Mouse (Mus musculus) midbrain, embryonic 11.5 days (tissue): Measurements from ENCODE around the gene Shld1. TPM values are rescaled to one million over a fixed set of nuclear protein-coding genes. Genes with fewer than 3 reads are reported as not detected.

Experiments used
- ATAC-seq: fragments of 200-750 bp; cut with Nextera tagmentation; 2 replicates; pipeline ENCODE4 v1.8.0; 2017; ENCODE audit warnings: moderate TSS enrichment, moderate library complexity; ENCODE audit not compliant: low FRiP score
- DNase-seq: peaks from one replicate; pipeline ENCODE4 v3.0.0; 2015; ENCODE audit warnings: low spot score; ENCODE audit errors: missing footprints
- H3K27ac ChIP-seq: fragments of 300-500 bp; sonication (generic); 2 replicates; pipeline ENCODE4 v1.5.1; 2014; ENCODE audit warnings: low read depth, low read length
- H3K27me3 ChIP-seq: fragments of 300-500 bp; sonication (generic); 2 replicates; pipeline ENCODE4 v1.6.1; 2014; ENCODE audit warnings: mild to moderate bottlenecking, low read length, moderate library complexity, mixed read lengths; ENCODE audit not compliant: control insufficient read depth, insufficient read depth
- H3K36me3 ChIP-seq: fragments of 300-500 bp; sonication (generic); 2 replicates; pipeline ENCODE4 v1.6.1; 2014; ENCODE audit warnings: mild to moderate bottlenecking, low read length, moderate library complexity, mixed read lengths; ENCODE audit not compliant: control insufficient read depth, insufficient read depth
- H3K4me1 ChIP-seq: fragments of 300-500 bp; sonication (generic); 2 replicates; pipeline ENCODE4 v1.6.1; 2014; ENCODE audit warnings: low read length; ENCODE audit not compliant: control insufficient read depth, insufficient read depth
- H3K4me2 ChIP-seq: fragments of 300-500 bp; sonication (generic); 2 replicates; pipeline ENCODE4 v1.6.1; 2014; ENCODE audit warnings: mild to moderate bottlenecking, moderate library complexity
- H3K4me3 ChIP-seq: fragments of 300-500 bp; sonication (generic); 2 replicates; pipeline ENCODE4 v1.5.1; 2014; ENCODE audit warnings: low read depth, low read length
- H3K9ac ChIP-seq: fragments of 300-500 bp; sonication (generic); 2 replicates; pipeline ENCODE4 v1.6.1; 2014; ENCODE audit warnings: low read length
- H3K9me3 ChIP-seq: fragments of 300-500 bp; sonication (generic); 2 replicates; pipeline ENCODE4 v1.6.1; 2016; ENCODE audit warnings: low read length; ENCODE audit not compliant: control insufficient read depth
- WGBS: fragments of 180-500 bp; shearing (Covaris S2); extraction: QIAGEN DNeasy Blood & Tissue Kit; methylation state at CpG from one replicate; pipeline ENCODE4 v1.1.7; 2014; 5-methylcytosine and 5-hydroxymethylcytosine counted together
- polyA plus RNA-seq: library from polyadenylated mRNA; unstranded; fragments of >200 nt; fragmentation: Nextera tagmentation; extraction: Ambion mirVana; gene quantifications from 2 replicates; pipeline ENCODE4 v1.2.1, GENCODE M21; 2014

Shld1 gene
- polyA plus RNA-seq, 1 experiment from 2014 or later: 17.9 TPM

DNA sequence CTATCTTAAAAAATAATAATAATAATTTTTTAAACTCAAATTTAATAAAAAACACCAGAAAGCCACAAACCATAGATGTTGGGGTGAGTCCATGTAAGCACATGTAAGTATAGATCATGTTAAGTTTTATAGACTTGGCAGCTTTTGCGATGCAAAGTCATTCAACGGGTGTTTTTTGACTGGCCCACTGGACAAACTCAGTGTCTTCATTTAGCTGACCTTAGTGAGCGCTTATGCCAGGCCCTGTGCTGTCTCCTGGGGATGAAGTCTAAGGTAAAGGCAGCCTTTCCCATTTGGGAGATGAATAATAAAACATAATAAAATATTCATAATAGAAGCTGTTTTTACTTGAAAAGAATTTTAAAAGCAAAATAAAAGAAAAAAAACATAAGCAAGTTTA lies 28.2 kb downstream of the Shld1 start:
- H3K9me3 ChIP-seq: no peaks in the 10 kb centered on the region
- no peaks in the 10 kb centered on the region; the same call in 1 of the 2 replicates for H3K4me1 ChIP-seq
- 93% methylated on average over 3 of the region's 3 CpGs for WGBS
- no peak overlapping the region for H3K4me2 ChIP-seq
- no peaks in the 10 kb centered on the region for H3K27me3 ChIP-seq
- ATAC-seq: no peak
- H3K9ac ChIP-seq: no peak overlapping the region
- H3K36me3 ChIP-seq: no peaks in the 10 kb centered on the region
- no peak overlapping the region for H3K27ac ChIP-seq
- peak; percentile 75 for DNase-seq
- no peak overlapping the region for H3K4me3 ChIP-seq

DNA sequence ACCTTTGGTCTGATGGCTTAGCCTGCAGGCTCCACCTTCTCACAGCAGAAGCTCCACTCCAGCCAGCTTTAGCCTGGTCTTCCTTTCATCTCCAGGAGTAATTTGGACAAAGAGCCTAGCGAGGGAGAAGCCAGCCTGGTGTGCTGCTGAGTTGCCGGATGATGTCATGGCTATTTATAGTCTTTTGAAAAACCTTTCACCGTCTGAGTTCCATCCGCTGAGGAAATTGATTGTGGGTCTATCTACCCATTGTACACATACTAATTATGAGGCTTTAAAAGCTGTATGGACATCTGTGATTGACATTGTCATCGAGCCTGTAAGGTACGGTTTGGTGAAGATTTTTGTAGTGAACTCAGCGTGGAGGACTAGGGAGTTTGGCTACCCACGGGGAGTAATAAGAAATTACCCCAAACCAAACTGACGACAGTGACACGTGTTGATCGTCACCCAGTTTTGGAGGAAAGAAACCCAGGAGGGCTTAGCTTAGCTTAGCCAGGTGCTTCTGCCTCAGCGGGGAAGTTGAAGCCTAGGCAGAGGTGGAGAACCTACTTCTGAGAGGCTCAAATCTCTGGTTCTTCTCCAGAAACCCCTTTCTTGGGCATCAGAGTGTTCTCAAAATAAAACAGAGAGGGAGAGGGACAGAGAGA lies 28.8 kb downstream of the Shld1 start:
- Histone ChIP-seq H3K27me3 (no peaks in the 10 kb centered on the region), H3K4me3 (no peak overlapping the region), H3K27ac (no peak overlapping the region), H3K9me3 (no peaks in the 10 kb centered on the region), H3K4me2 (no peak overlapping the region), H3K9ac (no peak overlapping the region), H3K36me3 (no peaks in the 10 kb centered on the region), H3K4me1 (no peaks in the 10 kb centered on the region; the same call in 1 of the 2 replicates)
- DNase-seq (peak; percentile 81), ATAC-seq (peak; percentile 68)
- 62% methylated on average over 12 of the region's 12 CpGs for WGBS

DNA sequence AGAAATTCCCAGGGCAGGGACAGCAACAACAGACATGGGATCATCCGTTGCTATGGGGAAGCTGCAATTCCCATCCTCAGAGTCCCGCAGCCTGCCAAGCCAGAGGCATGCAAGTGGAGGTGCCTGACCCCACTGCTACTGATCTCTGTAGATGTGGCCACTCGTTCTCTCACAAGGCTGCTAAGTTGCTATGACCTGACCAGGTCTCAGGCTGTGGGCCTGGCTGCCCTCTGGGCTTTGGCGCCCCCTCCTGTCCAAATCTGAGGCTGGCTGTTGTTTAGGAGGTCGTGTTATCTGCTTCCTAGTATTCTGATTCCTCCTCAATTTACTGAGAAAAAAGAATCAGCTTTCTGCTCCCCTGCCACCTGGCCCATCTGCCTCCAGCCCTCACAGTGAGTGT lies 29.4 kb downstream of the Shld1 start:
- H3K4me2 ChIP-seq: no peak overlapping the region
- ATAC-seq: 0 out of 2 replicates have a peak, but pooled peaks have one; percentile 52
- 40% methylated on average over 5 of the region's 5 CpGs for WGBS
- H3K9ac ChIP-seq: no peak overlapping the region
- H3K9me3 ChIP-seq: no peaks in the 10 kb centered on the region
- no peaks in the 10 kb centered on the region; the same call in 1 of the 2 replicates for H3K4me1 ChIP-seq
- H3K27me3 ChIP-seq: no peaks in the 10 kb centered on the region
- no peak overlapping the region for H3K4me3 ChIP-seq
- DNase-seq: peak; percentile 89
- H3K27ac ChIP-seq: no peak overlapping the region
- H3K36me3 ChIP-seq: no peaks in the 10 kb centered on the region

DNA sequence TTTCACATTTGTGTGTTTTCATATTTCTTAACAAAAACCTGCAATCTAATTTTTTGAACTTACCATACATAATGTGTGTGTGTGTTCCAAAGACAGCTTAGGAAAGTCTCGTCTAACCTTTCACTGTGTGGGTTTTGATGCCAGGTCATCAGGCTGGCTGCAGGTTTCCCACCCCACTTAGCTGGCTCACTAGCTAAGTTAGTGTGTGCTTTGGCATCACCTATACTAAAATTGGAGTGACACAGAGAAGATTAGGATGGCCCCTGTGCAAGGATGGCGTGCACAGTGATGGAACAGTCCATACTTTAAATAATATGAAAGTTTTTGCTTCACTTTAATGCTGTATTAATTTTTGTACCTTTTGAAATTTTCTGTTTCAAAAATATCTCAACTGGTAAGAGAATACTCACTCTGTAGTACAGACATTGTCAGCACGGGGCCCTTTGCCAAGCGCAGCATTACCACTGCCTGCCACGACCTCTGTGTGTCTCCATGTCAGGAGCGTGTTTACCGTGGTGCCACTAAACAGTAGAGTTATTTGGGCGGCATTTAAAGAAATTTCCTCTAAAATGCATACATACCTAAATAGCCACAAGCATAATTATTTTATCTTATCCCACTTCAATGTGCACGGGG lies 30.3 kb downstream of the Shld1 start:
- no peak overlapping the region for H3K4me2 ChIP-seq
- no peaks in the 10 kb centered on the region for H3K9me3 ChIP-seq
- no peak overlapping the region for H3K4me3 ChIP-seq
- no peaks in the 10 kb centered on the region; the same call in 1 of the 2 replicates for H3K4me1 ChIP-seq
- no peak overlapping the region for H3K9ac ChIP-seq
- no peak for ATAC-seq
- no peaks in the 10 kb centered on the region for H3K27me3 ChIP-seq
- DNase-seq: peak; percentile 62
- H3K27ac ChIP-seq: no peak overlapping the region
- 91% methylated on average over 9 of the region's 9 CpGs for WGBS
- H3K36me3 ChIP-seq: no peaks in the 10 kb centered on the region

DNA sequence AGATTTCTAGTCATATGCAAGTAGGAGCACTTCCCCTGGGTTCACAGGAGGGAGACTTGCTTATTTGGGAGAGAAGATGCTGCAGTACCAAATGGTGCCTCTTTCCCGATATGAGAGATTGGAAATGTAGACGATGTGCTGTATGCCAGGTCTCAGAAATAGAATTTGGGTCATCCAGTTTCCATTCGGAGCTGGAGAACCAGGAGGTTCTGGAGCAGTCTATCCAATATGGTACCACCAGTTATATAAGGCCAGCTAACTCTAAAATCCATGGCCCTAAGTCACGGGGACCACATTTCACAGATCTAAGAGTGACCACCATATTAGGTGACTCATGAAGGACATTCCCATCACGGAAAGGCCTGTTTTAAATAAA lies 30.8 kb downstream of the Shld1 start:
- Histone ChIP-seq H3K4me2 (no peak overlapping the region), H3K9ac (no peak overlapping the region), H3K4me1 (no peaks in the 10 kb centered on the region; the same call in 1 of the 2 replicates), H3K4me3 (no peak overlapping the region), H3K27me3 (no peaks in the 10 kb centered on the region), H3K9me3 (no peaks in the 10 kb centered on the region), H3K27ac (no peak overlapping the region), H3K36me3 (no peaks in the 10 kb centered on the region)
- WGBS: 93% methylated on average over 5 of the region's 5 CpGs
- ATAC-seq (no peak), DNase-seq (peak; percentile 10)

DNA sequence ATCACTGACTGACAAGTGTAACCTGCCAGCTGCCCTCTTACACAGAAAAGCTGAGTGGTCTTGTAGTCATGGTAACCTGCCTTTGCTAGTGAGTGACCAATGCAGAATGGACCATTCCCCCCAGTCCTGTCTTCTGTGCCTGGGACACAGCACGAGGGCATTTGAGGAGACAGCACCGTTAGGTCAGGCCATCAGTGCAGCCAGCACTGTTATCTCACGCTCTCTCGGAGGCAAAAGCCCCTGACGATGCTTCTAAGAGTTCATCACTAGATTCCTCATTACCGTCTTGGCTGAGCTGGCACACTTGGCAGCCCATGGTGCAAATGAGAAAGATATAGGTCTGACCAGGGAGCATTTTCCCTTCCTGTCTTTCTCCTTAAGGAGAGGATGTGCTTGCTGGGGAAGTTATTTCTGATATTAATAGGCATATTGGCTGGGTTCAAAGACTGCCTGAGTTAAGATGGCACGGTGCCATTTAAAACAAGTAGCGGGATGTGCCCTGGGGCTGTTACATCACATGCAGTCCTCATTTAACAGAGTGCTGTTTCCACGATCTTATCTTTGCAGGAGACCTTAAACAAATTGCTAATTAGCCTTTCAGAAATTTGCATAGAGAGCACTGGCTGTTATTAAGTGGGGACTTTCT lies 34.3 kb downstream of the Shld1 start:
- Histone ChIP-seq H3K4me2 (no peak overlapping the region), H3K27me3 (no peaks in the 10 kb centered on the region), H3K9me3 (no peaks in the 10 kb centered on the region), H3K4me3 (no peak overlapping the region), H3K4me1 (peaks cover 1% of the 10 kb centered on the region), H3K36me3 (no peaks in the 10 kb centered on the region), H3K9ac (no peak overlapping the region), H3K27ac (no peak overlapping the region)
- ATAC-seq (no peak), DNase-seq (peak; percentile 57)
- 80% methylated on average over 9 of the region's 9 CpGs for WGBS

DNA sequence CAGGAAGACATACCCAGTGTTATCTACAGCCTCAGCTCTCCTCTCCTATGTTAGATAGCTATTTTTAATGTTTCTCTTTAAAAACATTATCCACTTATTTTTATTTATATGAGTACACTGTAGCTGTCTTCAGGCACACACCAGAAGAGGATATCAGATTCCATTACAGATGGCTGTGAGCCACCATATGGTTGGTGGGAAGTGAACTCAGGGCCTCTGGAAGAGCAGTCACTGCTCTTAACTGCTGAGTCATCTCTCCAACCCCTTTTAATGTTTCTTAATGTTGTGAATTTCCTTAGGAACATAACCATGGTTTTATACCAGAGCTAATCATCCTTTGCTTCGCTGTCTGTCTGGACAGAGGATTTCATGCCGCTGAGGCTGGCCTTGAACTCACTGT lies 35.1 kb downstream of the Shld1 start:
- no peak for DNase-seq
- H3K9me3 ChIP-seq: no peaks in the 10 kb centered on the region
- no peak overlapping the region for H3K4me2 ChIP-seq
- no peak for ATAC-seq
- no peak overlapping the region for H3K27ac ChIP-seq
- H3K4me3 ChIP-seq: no peak overlapping the region
- H3K27me3 ChIP-seq: no peaks in the 10 kb centered on the region
- no peaks in the 10 kb centered on the region for H3K36me3 ChIP-seq
- 95% methylated on average over 2 of the region's 2 CpGs for WGBS
- H3K4me1 ChIP-seq: peaks cover 4% of the 10 kb centered on the region
- H3K9ac ChIP-seq: no peak overlapping the region

DNA sequence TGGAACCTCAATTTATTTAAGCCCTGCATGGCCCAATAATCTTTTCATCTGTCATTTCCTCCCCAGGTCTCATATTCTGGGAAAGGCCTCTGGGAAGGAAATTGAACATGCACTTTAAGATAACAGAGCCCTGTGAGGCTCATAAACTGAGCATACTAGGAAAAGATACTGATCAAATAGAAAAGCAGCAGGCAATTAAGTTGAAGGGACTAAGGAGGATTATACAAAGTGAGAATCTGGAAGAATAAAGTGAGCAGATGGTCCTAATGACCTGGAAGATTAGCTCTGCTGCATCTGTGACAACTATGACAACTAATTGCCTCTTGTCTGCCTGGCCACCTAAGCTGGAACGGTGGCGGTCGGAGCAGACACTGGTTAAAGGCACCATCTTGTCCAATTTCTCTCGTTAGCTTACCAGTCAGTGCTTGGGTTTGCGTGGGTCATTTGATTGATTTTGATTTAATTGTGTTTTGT lies 37.3 kb downstream of the Shld1 start:
- ATAC-seq (peak; percentile 66), DNase-seq (peak; percentile 86)
- 51% methylated on average over 5 of the region's 5 CpGs for WGBS
- Histone ChIP-seq H3K9me3 (no peaks in the 10 kb centered on the region), H3K36me3 (no peaks in the 10 kb centered on the region), H3K4me3 (no peak overlapping the region), H3K9ac (no peak overlapping the region), H3K4me1 (peaks cover 4% of the 10 kb centered on the region), H3K4me2 (no peak overlapping the region), H3K27ac (no peak overlapping the region), H3K27me3 (no peaks in the 10 kb centered on the region)

DNA sequence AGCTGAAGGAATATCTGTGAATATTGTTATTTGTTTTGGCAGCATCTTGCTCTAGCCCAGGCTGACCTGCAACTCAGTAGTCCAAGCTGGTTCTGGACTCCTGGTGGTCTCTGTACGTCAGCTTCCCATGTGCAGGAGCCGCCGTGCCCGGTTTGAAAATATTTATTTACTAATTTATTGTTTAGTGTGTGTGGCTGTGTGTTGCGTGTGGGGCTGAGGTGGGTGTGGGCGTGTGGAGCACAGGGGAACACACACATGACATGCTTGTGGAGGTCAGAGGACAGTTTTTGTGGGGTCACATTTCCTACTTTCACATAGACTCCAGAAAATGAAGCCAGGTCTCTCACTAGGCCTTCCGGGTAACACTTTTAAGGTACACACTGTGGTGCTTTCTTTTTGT lies 37.8 kb downstream of the Shld1 start:
- Histone ChIP-seq H3K4me3 (no peak overlapping the region), H3K4me2 (no peak overlapping the region), H3K36me3 (no peaks in the 10 kb centered on the region), H3K9ac (no peak overlapping the region), H3K27ac (no peak overlapping the region; the same call in 1 of the 2 replicates), H3K4me1 (peaks cover 4% of the 10 kb centered on the region), H3K9me3 (no peaks in the 10 kb centered on the region), H3K27me3 (no peaks in the 10 kb centered on the region)
- 0 out of 2 replicates have a peak, but pooled peaks have one; percentile 43 for ATAC-seq
- WGBS: 88% methylated on average over 7 of the region's 7 CpGs
- DNase-seq: peak; percentile 73
